Mouse (Mus musculus) monocyte, adult 5-6 weeks (primary cell): Measurements from ENCODE around the gene Ubap1. TPM values are rescaled to one million over a fixed set of nuclear protein-coding genes. Genes with fewer than 3 reads are reported as not detected.

Experiments
- ATAC-seq: fragments of 153-309, 156-312 bp; replicated peaks from 2 replicates; pipeline ENCODE4 v1.8.0; 2017; ENCODE audit warnings: mild to moderate bottlenecking; ENCODE audit not compliant: low TSS enrichment, insufficient number of reproducible peaks, severe bottlenecking, poor library complexity, low FRiP score
- total RNA-seq: library from RNA; stranded (forward); fragments of 200-1000, 200-491, 200-594 nt; gene quantifications from 3 replicates; pipeline ENCODE4 v1.2.3, GENCODE M21; 2017

The Ubap1 gene
- total RNA-seq, 1 experiment from 2014 or later: 70.9 TPM

- ATAC-seq: no peak
These were observed 51.1 kb downstream of the Ubap1 start for GRCm38 (mm10) chr4:41399904-41400303.

- ATAC-seq: no peak
These were observed 52.4 kb downstream of the Ubap1 start for GRCm38 (mm10) chr4:41401167-41401566.

GRCm38 (mm10) chr4:41401573-41401972 is 52.8 kb downstream of the Ubap1 start:
- ATAC-seq: no peak

GRCm38 (mm10) chr4:41406597-41406996 is 57.8 kb downstream of the Ubap1 start:
- no peak for ATAC-seq

- ATAC-seq: no peak
These were observed 58.6 kb downstream of the Ubap1 start for GRCm38 (mm10) chr4:41407353-41407752.

- ATAC-seq: no peak
These were observed 60.5 kb downstream of the Ubap1 start for GRCm38 (mm10) chr4:41409341-41409740.

- ATAC-seq: no peak
These were observed 68.2 kb downstream of the Ubap1 start for GRCm38 (mm10) chr4:41416966-41417365.

GRCm38 (mm10) chr4:41438931-41439330 is 90.1 kb downstream of the Ubap1 start:
- no peak for ATAC-seq

Other genes with a start within 250 kb of the Ubap1 start
- 18.0 to 23.8 TPM (median 22.2 TPM) in 3 replicates for gene Nol6, start 224.5 kb upstream of the Ubap1 start, total RNA-seq
- 34.8 to 50.0 TPM (median 44.1 TPM) in 3 replicates for gene Ube2r2, start 213.3 kb upstream of the Ubap1 start, total RNA-seq
- 6.6 to 19.8 TPM (median 17.1 TPM) in 3 replicates for gene Ubap2, start 73.9 kb upstream of the Ubap1 start, total RNA-seq
- 44.1 to 49.8 TPM (median 44.7 TPM) in 3 replicates for gene Dcaf12, start 34.1 kb upstream of the Ubap1 start, total RNA-seq
- gene Kif24, start 115.9 kb downstream of the Ubap1 start, total RNA-seq: 0.57 to 1.6 TPM (median 1.3 TPM) in 3 replicates
- gene Nudt2, start 116.2 kb downstream of the Ubap1 start, total RNA-seq: 4.4 to 10.3 TPM (median 5.0 TPM) in 3 replicates
- gene AI464131, start 154.1 kb downstream of the Ubap1 start, total RNA-seq: 0.21 TPM in 1 of 3 replicates, not detected in the others
- gene 1110017D15Rik, start 168.3 kb downstream of the Ubap1 start, total RNA-seq: 2.1 to 2.2 TPM in 2 of 3 replicates, not detected in the other
- gene Fam219a, start 220.5 kb downstream of the Ubap1 start, total RNA-seq: 0.95 to 9.1 TPM (median 5.6 TPM) in 3 replicates
- not detected in 3 replicates for gene Dnaic1, start 220.8 kb downstream of the Ubap1 start, total RNA-seq